Mouse (Mus musculus): ENCODE measurements around the gene Hadhb. TPM values are rescaled to one million over a fixed set of nuclear protein-coding genes. Genes with fewer than 3 reads are reported as not detected.

Hadhb gene
- polyA plus RNA-seq, 1 experiment from 2014 or later = 99.9 TPM

DNA sequence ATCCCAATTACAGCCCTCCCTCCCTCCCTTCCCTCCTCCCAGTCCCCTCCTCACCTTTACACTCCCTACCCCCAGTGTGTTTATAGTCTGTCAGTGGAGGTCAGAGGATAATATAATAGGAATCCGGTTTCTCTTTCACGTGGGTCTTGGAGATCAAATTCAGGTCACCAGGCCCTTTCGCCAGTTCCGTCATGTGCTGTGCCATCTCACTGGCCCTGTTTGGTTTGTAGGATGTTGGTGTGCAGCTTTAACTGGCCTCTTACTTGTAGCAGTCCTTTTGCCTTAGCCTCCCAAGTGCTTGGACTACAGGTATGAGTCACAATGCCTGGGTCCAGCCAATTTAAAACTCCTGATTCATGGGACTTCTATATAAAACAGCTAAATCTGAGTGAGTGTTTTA is 20.8 kb downstream of the Hadhb start:
- ATAC-seq (ENCODE audit: low FRiP score) (no peak), DNase-seq (ENCODE audit: low spot score) (no peak)
- H3K27ac ChIP-seq (ENCODE audit: low read depth, low read length) = no peak overlapping the region
- H3K27me3 ChIP-seq (ENCODE audit: control insufficient read depth, insufficient read depth, low read length) = no peaks in the 10 kb centered on the region
- H3K9me3 ChIP-seq (ENCODE audit: control insufficient read depth, low read length) = no peaks in the 10 kb centered on the region
- H3K9ac ChIP-seq (ENCODE audit: low read depth, low read length) = no peak overlapping the region
- H3K36me3 ChIP-seq (ENCODE audit: control insufficient read depth, insufficient read depth, low read length) = no peaks in the 10 kb centered on the region
- WGBS = 61% methylated on average over 4 of the region's 4 CpGs
- H3K4me2 ChIP-seq (replicated peaks; ENCODE audit: low read depth, low read length) = no peak overlapping the region
- H3K4me1 ChIP-seq (replicated peaks; ENCODE audit: control insufficient read depth, insufficient read depth, low read length) = no peaks in the 10 kb centered on the region
- H3K4me3 ChIP-seq (ENCODE audit: low read depth, low read length) = no peak overlapping the region

- H3K4me1 ChIP-seq (replicated peaks; ENCODE audit: control insufficient read depth, insufficient read depth, low read length) = no peaks in the 10 kb centered on the region
- DNase-seq (ENCODE audit: low spot score) (no peak), ATAC-seq (ENCODE audit: low FRiP score) (no peak)
- H3K4me2 ChIP-seq (replicated peaks; ENCODE audit: low read depth, low read length) = no peak overlapping the region
- no peak overlapping the region for H3K9ac ChIP-seq (ENCODE audit: low read depth, low read length)
- H3K27ac ChIP-seq (ENCODE audit: low read depth, low read length) = no peak overlapping the region
- WGBS = 93% methylated on average over 12 of the region's 12 CpGs
- no peaks in the 10 kb centered on the region for H3K27me3 ChIP-seq (ENCODE audit: control insufficient read depth, insufficient read depth, low read length)
- H3K4me3 ChIP-seq (ENCODE audit: low read depth, low read length) = no peak overlapping the region
- H3K36me3 ChIP-seq (ENCODE audit: control insufficient read depth, insufficient read depth, low read length) = 0 out of 2 replicates have a peak, but pooled peaks cover 5% of the 10 kb centered on the region
- H3K9me3 ChIP-seq (ENCODE audit: control insufficient read depth, low read length) = no peaks in the 10 kb centered on the region
Observed at GRCm38 (mm10) chr5:30187687-30188485, 32.8 kb downstream of the Hadhb start.

DNA sequence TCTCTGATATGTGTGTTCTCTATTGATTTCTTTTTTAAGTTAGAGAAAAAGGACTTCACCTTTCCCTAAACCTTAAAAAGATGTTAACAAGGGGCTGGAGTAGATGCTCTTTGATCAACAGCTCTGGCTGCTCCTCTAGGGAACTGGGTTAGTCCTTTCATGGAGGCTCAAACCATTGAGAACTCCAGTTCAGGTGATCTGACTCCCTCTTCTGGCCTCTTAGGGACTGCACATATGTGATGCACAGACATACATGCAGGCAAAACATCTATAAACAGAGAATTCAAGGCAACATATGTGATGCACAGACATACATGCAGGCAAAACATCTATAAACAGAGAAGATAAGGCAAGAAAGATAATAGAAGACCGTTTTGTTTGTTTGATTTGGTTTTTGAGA is 37.4 kb downstream of the Hadhb start:
- no peaks in the 10 kb centered on the region for H3K4me1 ChIP-seq (replicated peaks; ENCODE audit: control insufficient read depth, insufficient read depth, low read length)
- H3K27me3 ChIP-seq (ENCODE audit: control insufficient read depth, insufficient read depth, low read length) = no peaks in the 10 kb centered on the region
- no peak overlapping the region for H3K9ac ChIP-seq (ENCODE audit: low read depth, low read length)
- H3K27ac ChIP-seq (ENCODE audit: low read depth, low read length) = no peak overlapping the region
- no peak overlapping the region for H3K4me3 ChIP-seq (ENCODE audit: low read depth, low read length)
- ATAC-seq (ENCODE audit: low FRiP score) (no peak), DNase-seq (ENCODE audit: low spot score) (no peak)
- no peaks in the 10 kb centered on the region for H3K36me3 ChIP-seq (ENCODE audit: control insufficient read depth, insufficient read depth, low read length)
- H3K4me2 ChIP-seq (replicated peaks; ENCODE audit: low read depth, low read length) = no peak overlapping the region
- H3K9me3 ChIP-seq (ENCODE audit: control insufficient read depth, low read length) = no peaks in the 10 kb centered on the region
- WGBS = 76% methylated on average over 1 of the region's 1 CpGs

GRCm38 (mm10) chr5:30195340-30195739 is 40.3 kb downstream of the Hadhb start:
- WGBS = 94% methylated on average over 5 of the region's 5 CpGs
- ATAC-seq (ENCODE audit: low FRiP score) (no peak), DNase-seq (ENCODE audit: low spot score) (no peak)
- no peak overlapping the region for H3K4me3 ChIP-seq (ENCODE audit: low read depth, low read length)
- no peaks in the 10 kb centered on the region for H3K27me3 ChIP-seq (ENCODE audit: control insufficient read depth, insufficient read depth, low read length)
- H3K9ac ChIP-seq (ENCODE audit: low read depth, low read length) = no peak overlapping the region
- H3K36me3 ChIP-seq (ENCODE audit: control insufficient read depth, insufficient read depth, low read length) = no peaks in the 10 kb centered on the region
- H3K27ac ChIP-seq (ENCODE audit: low read depth, low read length) = no peak overlapping the region
- no peak overlapping the region for H3K4me2 ChIP-seq (replicated peaks; ENCODE audit: low read depth, low read length)
- H3K4me1 ChIP-seq (replicated peaks; ENCODE audit: control insufficient read depth, insufficient read depth, low read length) = no peaks in the 10 kb centered on the region
- H3K9me3 ChIP-seq (ENCODE audit: control insufficient read depth, low read length) = no peaks in the 10 kb centered on the region

GRCm38 (mm10) chr5:30198257-30198656 is 43.2 kb downstream of the Hadhb start:
- Histone ChIP-seq H3K36me3 (ENCODE audit: control insufficient read depth, insufficient read depth, low read length) (no peaks in the 10 kb centered on the region), H3K4me2 (replicated peaks; ENCODE audit: low read depth, low read length) (no peak overlapping the region), H3K9ac (ENCODE audit: low read depth, low read length) (no peak overlapping the region), H3K9me3 (ENCODE audit: control insufficient read depth, low read length) (no peaks in the 10 kb centered on the region), H3K4me3 (ENCODE audit: low read depth, low read length) (no peak overlapping the region), H3K4me1 (replicated peaks; ENCODE audit: control insufficient read depth, insufficient read depth, low read length) (no peaks in the 10 kb centered on the region), H3K27ac (ENCODE audit: low read depth, low read length) (no peak overlapping the region), H3K27me3 (ENCODE audit: control insufficient read depth, insufficient read depth, low read length) (no peaks in the 10 kb centered on the region)
- no peak for DNase-seq (ENCODE audit: low spot score)
- 79% methylated on average over 7 of the region's 7 CpGs for WGBS
- ATAC-seq (ENCODE audit: low FRiP score) = no peak

- Histone ChIP-seq H3K4me3 (ENCODE audit: low read depth, low read length) (no peak overlapping the region), H3K4me1 (replicated peaks; ENCODE audit: control insufficient read depth, insufficient read depth, low read length) (no peaks in the 10 kb centered on the region), H3K9ac (ENCODE audit: low read depth, low read length) (no peak overlapping the region), H3K4me2 (replicated peaks; ENCODE audit: low read depth, low read length) (no peak overlapping the region), H3K9me3 (ENCODE audit: control insufficient read depth, low read length) (no peaks in the 10 kb centered on the region), H3K36me3 (ENCODE audit: control insufficient read depth, insufficient read depth, low read length) (no peaks in the 10 kb centered on the region), H3K27me3 (ENCODE audit: control insufficient read depth, insufficient read depth, low read length) (no peaks in the 10 kb centered on the region), H3K27ac (ENCODE audit: low read depth, low read length) (no peak overlapping the region)
- DNase-seq (ENCODE audit: low spot score) (peak; percentile 45), ATAC-seq (ENCODE audit: low FRiP score) (no peak)
- WGBS = 59% methylated on average over 5 of the region's 5 CpGs
Observed at GRCm38 (mm10) chr5:30201521-30201920, 46.5 kb downstream of the Hadhb start.

DNA sequence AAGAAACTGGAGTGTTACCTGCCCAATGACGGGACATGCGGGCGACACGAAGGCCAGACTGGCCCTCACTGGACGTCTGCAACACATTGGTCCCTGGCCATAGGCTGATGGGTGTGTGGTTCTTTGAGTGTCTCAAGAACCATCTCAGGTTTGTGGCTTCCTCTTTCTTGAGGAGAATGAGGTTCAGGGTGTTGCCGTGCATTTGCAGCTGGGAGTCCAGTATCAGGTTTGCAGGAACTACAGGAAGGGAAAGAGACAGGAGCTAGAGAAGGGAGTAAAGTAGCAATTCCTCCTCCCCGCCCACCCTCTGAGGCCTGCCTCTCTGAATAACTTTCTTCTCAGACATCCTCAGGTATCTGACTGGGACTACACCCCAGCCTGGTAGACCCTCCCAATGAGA is 47.2 kb downstream of the Hadhb start:
- H3K9ac ChIP-seq (ENCODE audit: low read depth, low read length) = no peak overlapping the region
- no peak overlapping the region for H3K27ac ChIP-seq (ENCODE audit: low read depth, low read length)
- no peaks in the 10 kb centered on the region for H3K9me3 ChIP-seq (ENCODE audit: control insufficient read depth, low read length)
- H3K4me1 ChIP-seq (replicated peaks; ENCODE audit: control insufficient read depth, insufficient read depth, low read length) = no peaks in the 10 kb centered on the region
- H3K4me2 ChIP-seq (replicated peaks; ENCODE audit: low read depth, low read length) = no peak overlapping the region
- WGBS = 89% methylated on average over 7 of the region's 7 CpGs
- no peak for ATAC-seq (ENCODE audit: low FRiP score)
- no peaks in the 10 kb centered on the region for H3K36me3 ChIP-seq (ENCODE audit: control insufficient read depth, insufficient read depth, low read length)
- DNase-seq (ENCODE audit: low spot score) = no peak
- H3K27me3 ChIP-seq (ENCODE audit: control insufficient read depth, insufficient read depth, low read length) = no peaks in the 10 kb centered on the region
- no peak overlapping the region for H3K4me3 ChIP-seq (ENCODE audit: low read depth, low read length)

DNA sequence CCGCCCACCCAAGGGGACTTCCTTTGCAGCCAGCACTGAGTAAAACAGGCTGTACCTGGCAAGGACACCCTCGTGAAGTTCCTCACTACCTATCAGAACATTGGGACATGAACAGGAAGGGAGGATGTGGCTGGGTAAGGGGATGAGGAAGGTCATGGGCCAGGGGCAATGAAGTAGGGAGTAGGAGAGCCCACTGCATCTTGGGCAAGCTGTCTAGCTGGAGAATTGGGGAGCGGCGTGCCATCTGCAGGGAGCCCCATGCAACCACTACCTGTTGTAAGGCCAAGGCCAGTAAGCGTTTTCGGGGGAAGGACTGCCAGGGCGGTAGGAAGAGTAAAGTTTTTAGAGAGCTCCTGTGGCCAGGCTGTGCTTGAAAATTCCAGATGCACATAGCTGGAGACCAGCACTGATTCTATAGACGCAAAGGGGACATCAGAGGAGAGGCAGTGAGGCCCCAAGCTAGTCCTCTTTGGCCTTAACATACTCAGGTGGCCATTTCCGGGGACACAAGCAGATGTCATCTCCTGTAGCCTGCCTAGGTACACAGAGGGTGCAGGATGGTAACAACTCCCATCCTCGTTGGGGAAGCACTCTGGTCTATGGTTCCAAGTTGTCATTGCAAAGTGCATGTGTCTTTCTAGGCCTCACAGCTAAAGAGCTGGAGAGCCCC is 48.3 kb downstream of the Hadhb start:
- H3K4me3 ChIP-seq (ENCODE audit: low read depth, low read length) = no peak overlapping the region
- no peak overlapping the region for H3K9ac ChIP-seq (ENCODE audit: low read depth, low read length)
- H3K27ac ChIP-seq (ENCODE audit: low read depth, low read length) = no peak overlapping the region
- no peak overlapping the region for H3K4me2 ChIP-seq (replicated peaks; ENCODE audit: low read depth, low read length)
- DNase-seq (ENCODE audit: low spot score) (no peak), ATAC-seq (ENCODE audit: low FRiP score) (no peak)
- no peaks in the 10 kb centered on the region for H3K4me1 ChIP-seq (replicated peaks; ENCODE audit: control insufficient read depth, insufficient read depth, low read length)
- 82% methylated on average over 10 of the region's 10 CpGs for WGBS
- no peaks in the 10 kb centered on the region for H3K9me3 ChIP-seq (ENCODE audit: control insufficient read depth, low read length)
- H3K36me3 ChIP-seq (ENCODE audit: control insufficient read depth, insufficient read depth, low read length) = no peaks in the 10 kb centered on the region
- H3K27me3 ChIP-seq (ENCODE audit: control insufficient read depth, insufficient read depth, low read length) = no peaks in the 10 kb centered on the region

- H3K9ac ChIP-seq (ENCODE audit: low read depth, low read length) = no peak overlapping the region
- no peaks in the 10 kb centered on the region for H3K9me3 ChIP-seq (ENCODE audit: control insufficient read depth, low read length)
- no peaks in the 10 kb centered on the region for H3K36me3 ChIP-seq (ENCODE audit: control insufficient read depth, insufficient read depth, low read length)
- H3K4me1 ChIP-seq (replicated peaks; ENCODE audit: control insufficient read depth, insufficient read depth, low read length) = no peaks in the 10 kb centered on the region
- no peak overlapping the region for H3K4me3 ChIP-seq (ENCODE audit: low read depth, low read length)
- H3K27me3 ChIP-seq (ENCODE audit: control insufficient read depth, insufficient read depth, low read length) = no peaks in the 10 kb centered on the region
- DNase-seq (ENCODE audit: low spot score) (no peak), ATAC-seq (ENCODE audit: low FRiP score) (no peak)
- WGBS = 53% methylated on average over 1 of the region's 1 CpGs
- no peak overlapping the region for H3K4me2 ChIP-seq (replicated peaks; ENCODE audit: low read depth, low read length)
- no peak overlapping the region for H3K27ac ChIP-seq (ENCODE audit: low read depth, low read length)
Observed at GRCm38 (mm10) chr5:30204441-30204840, 49.4 kb downstream of the Hadhb start.

Data from hindbrain, embryonic 11.5 days (tissue).